Mouse (Mus musculus): ENCODE results near the gene Tyw5.

Gene Tyw5

GRCm38 (mm10) chr1:57406187-57407151 lies at the start of gene Tyw5, which contains the start of gene Maip1:
TSS of gene Tyw5 (minus strand) at chr1:57407101.
TSS of gene Maip1 (plus strand) at chr1:57406328.
- peak; percentile 89 for DNase-seq

GRCm38 (mm10) chr1:57450241-57450640 lies 43.3 kb upstream of the Tyw5 start:
- DNase-seq: no peak

- no peak for DNase-seq
Observed at GRCm38 (mm10) chr1:57445679-57446078, 38.8 kb upstream of the Tyw5 start.

GRCm38 (mm10) chr1:57440771-57441170 lies 33.9 kb upstream of the Tyw5 start:
- no peak for DNase-seq

- DNase-seq: peak; percentile 19
Observed at GRCm38 (mm10) chr1:57439026-57439425, 32.1 kb upstream of the Tyw5 start.

GRCm38 (mm10) chr1:57436954-57437353 lies 30.1 kb upstream of the Tyw5 start:
- DNase-seq: peak; percentile 32

- peak; percentile 85 for DNase-seq
Observed at GRCm38 (mm10) chr1:57436408-57436807, 29.5 kb upstream of the Tyw5 start.

- DNase-seq: no peak
Observed at GRCm38 (mm10) chr1:57433141-57433540, 26.2 kb upstream of the Tyw5 start.

- DNase-seq: peak; percentile 57
Observed at GRCm38 (mm10) chr1:57429786-57430483, 23.0 kb upstream of the Tyw5 start.

GRCm38 (mm10) chr1:57428368-57429308 lies 21.7 kb upstream of the Tyw5 start:
- peak; percentile 95 for DNase-seq

- DNase-seq: peak; percentile 41
Observed at GRCm38 (mm10) chr1:57423696-57424095, 16.8 kb upstream of the Tyw5 start.

- no peak for DNase-seq
Observed at GRCm38 (mm10) chr1:57413397-57413796, 6.5 kb upstream of the Tyw5 start.

- DNase-seq: no peak
Observed at GRCm38 (mm10) chr1:57408994-57409393, 2.1 kb upstream of the Tyw5 start.

- no peak for DNase-seq
Observed at GRCm38 (mm10) chr1:57402116-57402515, 4.8 kb downstream of the Tyw5 start.

- DNase-seq: no peak
Observed at GRCm38 (mm10) chr1:57400877-57401276, 6.0 kb downstream of the Tyw5 start.

GRCm38 (mm10) chr1:57400321-57400720 lies 6.6 kb downstream of the Tyw5 start:
- no peak for DNase-seq

- peak; percentile 64 for DNase-seq
Observed at GRCm38 (mm10) chr1:57394051-57394450, 12.8 kb downstream of the Tyw5 start.

- DNase-seq: no peak
Observed at GRCm38 (mm10) chr1:57392417-57392816, 14.5 kb downstream of the Tyw5 start.

- no peak for DNase-seq
Observed at GRCm38 (mm10) chr1:57390993-57391790, 15.7 kb downstream of the Tyw5 start.

GRCm38 (mm10) chr1:57388402-57389155 lies 18.3 kb downstream of the Tyw5 start:
- DNase-seq: no peak

GRCm38 (mm10) chr1:57387876-57388275 lies 19.0 kb downstream of the Tyw5 start:
- DNase-seq: no peak
